Mouse (Mus musculus) urinary bladder, postnatal 0 days (tissue): ENCODE results near the gene Syn1. TPM values are rescaled to one million over a fixed set of nuclear protein-coding genes. Genes with fewer than 3 reads are reported as not detected.

Experiments
- microRNA-seq: library from miRNA; unstranded; fragments of <30 nt; microRNA quantifications from one replicate; pipeline ENCODE4, GENCODE M21; 2016
- polyA plus RNA-seq: library from polyadenylated mRNA; unstranded; fragments of >200 nt; fragmentation: Nextera tagmentation; extraction: Ambion mirVana; gene quantifications from 2 replicates; pipeline ENCODE4 v1.2.1, GENCODE M21; 2015

Syn1 gene
- 0.37 and 0.40 TPM in 2 replicates for polyA plus RNA-seq

GRCm38 (mm10) chrX:20920844-20921364 lies at the start of gene Syn1:
Syn1 (minus strand) TSS chrX:20921004.

GRCm38 (mm10) chrX:20961477-20962378 lies 40.9 kb upstream of the Syn1 start, which contains the start of gene Uxt:
Uxt (minus strand) TSS chrX:20962017.

GRCm38 (mm10) chrX:20950191-20950880 lies 29.5 kb upstream of the Syn1 start, which contains the start of gene Elk1:
Elk1 (minus strand) TSS chrX:20950608.

GRCm38 (mm10) chrX:20931364-20931763 lies 10.6 kb upstream of the Syn1 start, which contains the start of gene Cfp:
Cfp (minus strand) TSS chrX:20931555.

GRCm38 (mm10) chrX:20869962-20870513 lies 50.8 kb downstream of the Syn1 start, which contains the start of gene Timp1:
Timp1 (plus strand) TSS chrX:20870166.

Small RNA genes lying within 50 kb of the gene (microRNA-seq; reads per million reads assigned to microRNA genes)
- gene Gm24824 (not detected), gene Mir5617 (not detected)

Other genes with a start within 250 kb of the Syn1 start
- gene Cdk16, start 233.1 kb downstream of the Syn1 start, polyA plus RNA-seq, result 67.0 and 69.8 TPM in 2 replicates
- 5.1 and 5.3 TPM in 2 replicates for gene Usp11, start 217.1 kb downstream of the Syn1 start, polyA plus RNA-seq
- 81.0 and 84.1 TPM in 2 replicates for gene Araf, start 123.2 kb downstream of the Syn1 start, polyA plus RNA-seq
- 81.1 and 163 TPM in 2 replicates for gene Timp1, start 50.8 kb downstream of the Syn1 start, polyA plus RNA-seq
- gene Cfp, start 10.6 kb upstream of the Syn1 start, polyA plus RNA-seq, result 17.6 and 69.0 TPM in 2 replicates
- gene Elk1, start 29.6 kb upstream of the Syn1 start, polyA plus RNA-seq, result 10.9 and 12.1 TPM in 2 replicates
- 52.4 and 55.8 TPM in 2 replicates for gene Uxt, start 41.0 kb upstream of the Syn1 start, polyA plus RNA-seq
- gene Zfp182, start 141.3 kb upstream of the Syn1 start, polyA plus RNA-seq, result 2.5 and 3.2 TPM in 2 replicates
- not detected in 2 replicates for gene Spaca5, start 147.4 kb upstream of the Syn1 start, polyA plus RNA-seq
- 0.77 and 0.87 TPM in 2 replicates for gene Zfp300, start 168.5 kb upstream of the Syn1 start, polyA plus RNA-seq
- not detected in 2 replicates for gene Ssxa1, start 194.8 kb upstream of the Syn1 start, polyA plus RNA-seq